Mouse (Mus musculus): ENCODE measurements around the gene Pdzd4. TPM values are rescaled to one million over a fixed set of nuclear protein-coding genes. Genes with fewer than 3 reads are reported as not detected.

Pdzd4 gene
- total and polyA plus RNA-seq, 3 experiments: 0.32 to 1.1 (median 0.72) TPM

DNA sequence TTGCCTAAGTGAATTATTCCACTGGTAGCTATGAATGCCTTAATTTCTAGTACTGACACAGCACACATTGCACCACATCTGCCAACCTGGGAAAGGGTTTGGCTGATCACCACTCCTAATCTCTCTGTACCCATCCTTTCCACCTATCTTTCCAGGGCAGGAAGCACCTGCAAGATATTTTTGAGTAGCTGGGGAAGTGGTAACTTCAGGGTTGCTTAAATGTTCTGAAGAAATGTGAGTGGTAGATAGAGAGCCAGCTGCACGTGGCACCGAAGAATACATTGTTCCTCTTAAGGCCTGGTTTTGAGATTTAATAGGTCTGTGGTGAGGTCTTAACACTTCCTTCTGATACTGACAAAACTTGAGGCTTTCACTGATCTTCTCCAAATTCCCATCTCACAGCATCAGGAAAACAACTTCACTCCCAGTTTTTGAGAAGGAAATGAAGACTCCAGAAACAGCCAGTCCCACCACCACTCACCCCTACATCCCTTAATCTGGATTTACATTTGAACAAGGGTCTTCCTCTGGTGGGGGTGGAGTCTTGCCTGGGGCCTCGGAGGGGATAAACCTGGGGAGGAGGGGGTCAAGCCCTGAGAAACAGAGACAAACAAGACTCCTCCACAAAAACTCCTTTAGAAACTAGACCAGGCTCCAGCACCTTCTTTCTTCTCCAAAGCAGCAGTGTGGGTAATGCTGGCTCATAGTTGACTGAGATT is 8.0 kb downstream of the Pdzd4 start:
- H3K4me2 ChIP-seq (ENCODE audit: insufficient read depth, low read depth, poor library complexity, severe bottlenecking): no peak overlapping the region
- H3K9ac ChIP-seq (ENCODE audit: insufficient read depth, low read depth): no peak overlapping the region
- dilution Hi-C loops (cut with MboI; ENCODE audit: extremely low pct_ligation_motif_present, extremely low pct_unique_long_range_greater_than_20kb, low sequenced_read_pairs) (no loop called here), in situ Hi-C loops (cut with MboI; ENCODE audit: low pct_ligation_motif_present, low pct_unique_long_range_greater_than_20kb, low sequenced_read_pairs) (no loop called here)
- DNase-seq (ENCODE audit: extremely low read depth): no peak
- no peak for TF ChIP-seq HCFC1 (IDR thresholded peaks at IDR 0.05; ENCODE audit: low read depth, low read length)
- TF ChIP-seq EP300 (IDR thresholded peaks at IDR 0.05; ENCODE audit: low read length): no peak
- TF ChIP-seq RCOR1 (conservative IDR thresholded peaks at IDR 0.05; ENCODE audit: low read depth, low read length): no peak
- no peak for TF ChIP-seq TBP (conservative IDR thresholded peaks at IDR 0.05; ENCODE audit: low read depth, low read length)
- no peak for TF ChIP-seq PAX5 (IDR thresholded peaks at IDR 0.05; ENCODE audit: low read length)
- TF ChIP-seq MXI1 (IDR thresholded peaks at IDR 0.05; ENCODE audit: low read depth, low read length): no peak
- TF ChIP-seq CHD2 (IDR thresholded peaks at IDR 0.05; ENCODE audit: low read length): no peak
- TF ChIP-seq MEF2A (IDR thresholded peaks at IDR 0.05; ENCODE audit: borderline replicate concordance, low read depth, low read length): no peak
- no peak for TF ChIP-seq MYC (IDR thresholded peaks at IDR 0.05; ENCODE audit: low read depth, low read length)
- no peak for TF ChIP-seq KAT2A (IDR thresholded peaks at IDR 0.05; ENCODE audit: insufficient replicate concordance, low read length)
- TF ChIP-seq USF1 (IDR thresholded peaks at IDR 0.05; ENCODE audit: low read depth, low read length): no peak
- TF ChIP-seq SIN3A (IDR thresholded peaks at IDR 0.05; ENCODE audit: low read length): no peak
- no peak for TF ChIP-seq MAZ (IDR thresholded peaks at IDR 0.05; ENCODE audit: low read depth, low read length)
- no peak for TF ChIP-seq POLR2A (IDR thresholded peaks at IDR 0.05; ENCODE audit: low read depth, low read length)
- TF ChIP-seq POLR2AphosphoS2 (IDR thresholded peaks at IDR 0.05; ENCODE audit: low read depth, low read length): no peak
- no peak for TF ChIP-seq ETS1 (conservative IDR thresholded peaks at IDR 0.05; ENCODE audit: low read depth, low read length)
- H3K36me3 ChIP-seq (replicated peaks in 1 of 2; ENCODE audit: control insufficient read depth in 1 of 2, insufficient read depth in 1 of 2, low read length in 1 of 2): no peaks in the 10 kb centered on the region
- H3K27me3 ChIP-seq (replicated peaks): no peaks in the 10 kb centered on the region
- no peaks in the 10 kb centered on the region for H3K79me2 ChIP-seq (replicated peaks; ENCODE audit: control insufficient read depth, extremely low read depth, insufficient read depth, poor library complexity, severe bottlenecking)
- H3K9me3 ChIP-seq (replicated peaks; ENCODE audit: low read length): no peaks in the 10 kb centered on the region
- H3K4me1 ChIP-seq (ENCODE audit: control insufficient read depth in 1 of 2, insufficient read depth in 2 of 2): peaks cover 0 to 10% of the 10 kb centered on the region in 2 experiments; a peak in 2 of 4 replicates
- H3K4me3 ChIP-seq (replicated peaks in 1 of 3; ENCODE audit: low read depth in 2 of 3, low read length in 2 of 3, poor library complexity in 1 of 3): no peak overlapping the region
- no peak overlapping the region for H3K27ac ChIP-seq (ENCODE audit: insufficient read depth, low read depth)

GRCm38 (mm10) chrX:73815072-73815471 is 9.7 kb downstream of the Pdzd4 start:
- TF ChIP-seq USF2 (conservative IDR thresholded peaks at IDR 0.05; ENCODE audit: low read depth, low read length) (no peak), MEF2A (IDR thresholded peaks at IDR 0.05; ENCODE audit: borderline replicate concordance, low read depth, low read length) (no peak), POLR2AphosphoS2 (IDR thresholded peaks at IDR 0.05; ENCODE audit: low read depth, low read length) (no peak), MAZ (IDR thresholded peaks at IDR 0.05; ENCODE audit: low read depth, low read length) (no peak), TBP (conservative IDR thresholded peaks at IDR 0.05; ENCODE audit: low read depth, low read length) (no peak), TCF12 (IDR thresholded peaks at IDR 0.05; ENCODE audit: low read depth, low read length) (no peak), POLR2A (IDR thresholded peaks at IDR 0.05; ENCODE audit: low read depth, low read length) (no peak), RCOR1 (conservative IDR thresholded peaks at IDR 0.05; ENCODE audit: low read depth, low read length) (no peak), MAFK (IDR thresholded peaks at IDR 0.05; ENCODE audit: insufficient replicate concordance, low read length) (no peak), JUND (conservative IDR thresholded peaks at IDR 0.05; ENCODE audit: low read depth, low read length) (no peak), IRF4 (IDR thresholded peaks at IDR 0.05; ENCODE audit: low read depth, low read length) (no peak)
- H3K4me3 ChIP-seq (replicated peaks in 1 of 3; ENCODE audit: low read depth in 2 of 3, low read length in 2 of 3, poor library complexity in 1 of 3): no peak overlapping the region
- dilution Hi-C loops (cut with MboI; ENCODE audit: extremely low pct_ligation_motif_present, extremely low pct_unique_long_range_greater_than_20kb, low sequenced_read_pairs): no loop called here

More at GRCm38 (mm10) chrX:73815072-73815471, 9.7 kb downstream of the Pdzd4 start:
- Histone ChIP-seq H3K4me2 (ENCODE audit: insufficient read depth, low read depth, poor library complexity, severe bottlenecking) (no peak overlapping the region), H3K4me1 (ENCODE audit: control insufficient read depth in 1 of 2, insufficient read depth in 2 of 2) (peaks cover 0 to 10% of the 10 kb centered on the region in 2 experiments; a peak in 2 of 4 replicates), H3K9me3 (replicated peaks; ENCODE audit: low read length) (no peaks in the 10 kb centered on the region), H3K36me3 (replicated peaks in 1 of 2; ENCODE audit: control insufficient read depth in 1 of 2, insufficient read depth in 1 of 2, low read length in 1 of 2) (no peaks in the 10 kb centered on the region), H3K27ac (ENCODE audit: insufficient read depth, low read depth) (no peak overlapping the region), H3K79me2 (replicated peaks; ENCODE audit: control insufficient read depth, extremely low read depth, insufficient read depth, poor library complexity, severe bottlenecking) (no peaks in the 10 kb centered on the region), H3K9ac (ENCODE audit: insufficient read depth, low read depth) (no peak overlapping the region), H3K27me3 (replicated peaks) (no peaks in the 10 kb centered on the region)
- no peak for DNase-seq (ENCODE audit: extremely low read depth)
- in situ Hi-C loops (cut with MboI; ENCODE audit: low pct_ligation_motif_present, low pct_unique_long_range_greater_than_20kb, low sequenced_read_pairs): no loop called here

All from CH12.LX (cell line).